Mouse (Mus musculus) lung, postnatal 0 days (tissue): ENCODE data around the gene Hoxa7.

Experiments used
- CTCF ChIP-seq: IDR thresholded peaks from 2 replicates; pipeline ENCODE4 v1.5.1; 2016; ENCODE audit warnings: antibody characterized with exemption, mild to moderate bottlenecking
- EP300 ChIP-seq: IDR thresholded peaks from 2 replicates; pipeline ENCODE4 v1.6.1; 2016; ENCODE audit warnings: antibody characterized with exemption, mild to moderate bottlenecking, control low read depth

DNA sequence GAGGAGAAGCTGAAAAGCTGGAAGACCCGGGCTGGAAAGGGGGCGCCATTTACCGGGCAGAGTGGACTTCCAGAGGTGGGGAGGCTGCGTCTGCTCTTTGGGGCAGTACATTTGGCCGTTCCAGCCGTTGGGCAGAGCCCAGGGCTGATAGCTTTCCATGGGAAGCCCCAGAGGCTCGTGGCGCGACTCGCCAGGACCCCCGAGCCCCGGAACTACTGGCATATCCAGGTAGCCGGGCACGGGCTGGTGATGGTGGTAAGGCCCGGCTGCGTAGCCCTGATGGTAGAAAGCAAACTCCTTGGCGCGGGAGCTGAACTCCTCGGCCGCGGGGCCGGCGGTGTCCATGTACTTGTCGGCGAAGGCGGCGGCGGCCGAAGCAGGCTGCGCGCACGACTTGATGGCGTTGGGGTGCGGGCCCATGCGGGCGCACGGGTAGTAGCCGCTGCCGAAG is 38.2 kb upstream of the Hoxa7 start:
- TF ChIP-seq CTCF (no peak), EP300 (no peak)
